Mouse (Mus musculus): ENCODE measurements at regions not wholly inside any gene's neighbourhood (a gene's known extent, or its start where the extent isn't known, plus 50 kb on each side); places are given as distances from the start of the nearest gene placed in this dataset.

DNA sequence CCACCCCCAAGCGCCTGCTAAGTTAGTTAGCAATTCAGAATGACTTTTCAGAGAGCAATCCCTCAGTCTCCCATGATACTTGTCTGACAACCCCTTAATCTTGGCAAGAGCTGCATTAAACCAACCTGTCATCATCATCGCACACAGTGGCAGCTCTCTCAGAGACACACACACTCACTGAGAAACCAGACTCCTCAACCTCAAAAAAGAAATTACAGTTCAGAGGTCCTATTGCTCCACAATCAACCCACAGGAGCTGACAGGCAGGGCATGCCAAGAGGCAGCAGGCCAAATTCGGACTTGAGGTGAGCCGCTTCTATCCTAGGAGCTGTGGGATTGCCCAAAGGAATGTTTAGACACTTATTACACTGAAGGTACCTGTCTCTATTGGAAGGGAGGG, 343.3 kb upstream of the Clint1 start:
- TF ChIP-seq CTCF (IDR thresholded peaks at IDR 0.05; ENCODE audit: insufficient read depth, low read depth, low read length) (no peak), POLR2A (IDR thresholded peaks at IDR 0.05; ENCODE audit: insufficient read depth, low read depth, low read length) (no peak)
